Mouse (Mus musculus): Measurements from ENCODE around the gene Tubb4b. TPM values are rescaled to one million over a fixed set of nuclear protein-coding genes. Genes with fewer than 3 reads are reported as not detected.

Tubb4b gene
- polyA plus RNA-seq, 1 experiment from 2014 or later: 931 TPM

GRCm38 (mm10) chr2:25180973-25181890 lies 43.3 kb downstream of the Tubb4b start:
- Histone ChIP-seq H3K27ac (peak overlapping the region; percentile 89), H3K4me2 (peak overlapping the region; percentile 99), H3K9me3 (replicated peaks) (no peaks in the 10 kb centered on the region), H3K36me3 (no peaks in the 10 kb centered on the region), H3K27me3 (replicated peaks) (peaks cover 97% of the 10 kb centered on the region), H3K4me3 (peak overlapping the region; percentile 70), H3K9ac (peak overlapping the region; percentile 80), H3K4me1 (peaks cover 76% of the 10 kb centered on the region)
- ATAC-seq: peak; percentile 79
- under 1% methylated on average over 96 of the region's 100 CpGs for WGBS (ENCODE audit: insufficient replicate concordance)

- peak; percentile 85 for ATAC-seq
- peak within 1 kb of the TSS; percentile 89 for H3K27ac ChIP-seq
- under 1% methylated on average over 35 of the region's 35 CpGs for WGBS (ENCODE audit: insufficient replicate concordance)
- H3K36me3 ChIP-seq: no peaks in the 10 kb centered on the region
- peaks cover 90% of the 10 kb centered on the region for H3K27me3 ChIP-seq (replicated peaks)
- peak within 1 kb of the TSS; percentile 70 for H3K4me3 ChIP-seq
- peak within 1 kb of the TSS; percentile 80 for H3K9ac ChIP-seq
- no peaks in the 10 kb centered on the region for H3K9me3 ChIP-seq (replicated peaks)
- H3K4me1 ChIP-seq: peaks cover 76% of the 10 kb centered on the region
- peak within 1 kb of the TSS; percentile 99 for H3K4me2 ChIP-seq
Observed at GRCm38 (mm10) chr2:25180478-25180903, 44.0 kb downstream of the Tubb4b start, which contains the start of gene Nrarp. Nrarp (plus strand) TSS chr2:25180758.

GRCm38 (mm10) chr2:25179566-25180217 lies 44.8 kb downstream of the Tubb4b start:
- H3K4me1 ChIP-seq: peaks cover 78% of the 10 kb centered on the region
- peak overlapping the region; percentile 70 for H3K4me3 ChIP-seq
- no peaks in the 10 kb centered on the region for H3K36me3 ChIP-seq
- no peak overlapping the region for H3K9ac ChIP-seq
- no peak for ATAC-seq
- H3K27me3 ChIP-seq (replicated peaks): peaks cover 82% of the 10 kb centered on the region
- H3K9me3 ChIP-seq (replicated peaks): no peaks in the 10 kb centered on the region
- peak overlapping the region; percentile 99 for H3K4me2 ChIP-seq
- WGBS (ENCODE audit: insufficient replicate concordance): 59% methylated on average over 15 of the region's 15 CpGs
- no peak overlapping the region for H3K27ac ChIP-seq

- Histone ChIP-seq H3K4me2 (peak overlapping the region; percentile 12; the same call in 1 of the 2 replicates), H3K4me1 (peaks cover 91% of the 10 kb centered on the region), H3K9ac (peak overlapping the region; percentile 20; the same call in 1 of the 2 replicates), H3K36me3 (no peaks in the 10 kb centered on the region), H3K27me3 (replicated peaks) (peaks cover 69% of the 10 kb centered on the region), H3K9me3 (replicated peaks) (no peaks in the 10 kb centered on the region), H3K4me3 (no peak overlapping the region), H3K27ac (no peak overlapping the region)
- no peak for ATAC-seq
- WGBS (ENCODE audit: insufficient replicate concordance): 25% methylated on average over 10 of the region's 10 CpGs
Observed at GRCm38 (mm10) chr2:25178285-25178972, 46.1 kb downstream of the Tubb4b start.

- H3K27me3 ChIP-seq (replicated peaks): peaks cover 62% of the 10 kb centered on the region
- H3K4me3 ChIP-seq: no peak overlapping the region
- peaks cover 94% of the 10 kb centered on the region for H3K4me1 ChIP-seq
- no peak overlapping the region for H3K27ac ChIP-seq
- H3K36me3 ChIP-seq: no peaks in the 10 kb centered on the region
- no peaks in the 10 kb centered on the region for H3K9me3 ChIP-seq (replicated peaks)
- H3K9ac ChIP-seq: no peak overlapping the region
- H3K4me2 ChIP-seq: no peak overlapping the region
- ATAC-seq: no peak
- 29% methylated on average over 6 of the region's 6 CpGs for WGBS (ENCODE audit: insufficient replicate concordance)
Observed at GRCm38 (mm10) chr2:25177685-25178084, 46.8 kb downstream of the Tubb4b start.

GRCm38 (mm10) chr2:25177076-25177475 lies 47.4 kb downstream of the Tubb4b start:
- Histone ChIP-seq H3K4me2 (no peak overlapping the region), H3K27ac (no peak overlapping the region), H3K36me3 (no peaks in the 10 kb centered on the region), H3K9ac (no peak overlapping the region), H3K9me3 (replicated peaks) (no peaks in the 10 kb centered on the region), H3K27me3 (replicated peaks) (peaks cover 57% of the 10 kb centered on the region), H3K4me1 (peaks cover 94% of the 10 kb centered on the region), H3K4me3 (no peak overlapping the region)
- ATAC-seq: no peak
- 44% methylated on average over 4 of the region's 4 CpGs for WGBS (ENCODE audit: insufficient replicate concordance)

GRCm38 (mm10) chr2:25176573-25176972 lies 47.9 kb downstream of the Tubb4b start:
- no peak overlapping the region for H3K27ac ChIP-seq
- 52% methylated on average over 6 of the region's 6 CpGs for WGBS (ENCODE audit: insufficient replicate concordance)

GRCm38 (mm10) chr2:25175690-25176078 lies 48.8 kb downstream of the Tubb4b start:
- Histone ChIP-seq H3K4me2 (peak overlapping the region; percentile 11), H3K27ac (peak overlapping the region; percentile 45), H3K9ac (no peak overlapping the region), H3K4me1 (peaks cover 88% of the 10 kb centered on the region), H3K9me3 (replicated peaks) (no peaks in the 10 kb centered on the region), H3K27me3 (replicated peaks) (peaks cover 43% of the 10 kb centered on the region), H3K36me3 (no peaks in the 10 kb centered on the region), H3K4me3 (no peak overlapping the region)
- WGBS (ENCODE audit: insufficient replicate concordance): 78% methylated on average over 4 of the region's 4 CpGs
- ATAC-seq: no peak

More at GRCm38 (mm10) chr2:25176573-25176972, 47.9 kb downstream of the Tubb4b start:
- Histone ChIP-seq H3K9ac (no peak overlapping the region), H3K27me3 (replicated peaks) (peaks cover 52% of the 10 kb centered on the region), H3K36me3 (no peaks in the 10 kb centered on the region), H3K4me1 (peaks cover 93% of the 10 kb centered on the region), H3K4me2 (no peak overlapping the region), H3K9me3 (replicated peaks) (no peaks in the 10 kb centered on the region), H3K4me3 (no peak overlapping the region)
- no peak for ATAC-seq

GRCm38 (mm10) chr2:25174866-25175689 lies 49.4 kb downstream of the Tubb4b start:
- WGBS (ENCODE audit: insufficient replicate concordance): 37% methylated on average over 7 of the region's 7 CpGs
- Histone ChIP-seq H3K4me1 (peaks cover 88% of the 10 kb centered on the region), H3K9me3 (replicated peaks) (no peaks in the 10 kb centered on the region), H3K27ac (peak overlapping the region; percentile 45), H3K4me3 (no peak overlapping the region), H3K9ac (peak overlapping the region; percentile 1; the same call in 1 of the 2 replicates), H3K27me3 (replicated peaks) (peaks cover 37% of the 10 kb centered on the region), H3K4me2 (peak overlapping the region; percentile 11), H3K36me3 (no peaks in the 10 kb centered on the region)
- ATAC-seq: peak; percentile 53

- H3K27ac ChIP-seq: no peak overlapping the region
- 91% methylated on average over 4 of the region's 4 CpGs for WGBS (ENCODE audit: insufficient replicate concordance)
- peaks cover 90% of the 10 kb centered on the region for H3K4me1 ChIP-seq
- no peaks in the 10 kb centered on the region for H3K9me3 ChIP-seq (replicated peaks)
- no peak overlapping the region for H3K4me3 ChIP-seq
- no peak overlapping the region for H3K9ac ChIP-seq
- H3K36me3 ChIP-seq: no peaks in the 10 kb centered on the region
- no peak for ATAC-seq
- H3K4me2 ChIP-seq: no peak overlapping the region
- peaks cover 26% of the 10 kb centered on the region for H3K27me3 ChIP-seq (replicated peaks)
Observed at GRCm38 (mm10) chr2:25173821-25174220, 50.7 kb downstream of the Tubb4b start.

GRCm38 (mm10) chr2:25172629-25173028 lies 51.9 kb downstream of the Tubb4b start:
- ATAC-seq: 0 out of 2 replicates have a peak, but pooled peaks have one; percentile 11
- no peaks in the 10 kb centered on the region for H3K36me3 ChIP-seq
- H3K4me3 ChIP-seq: no peak overlapping the region
- peaks cover 14% of the 10 kb centered on the region for H3K27me3 ChIP-seq (replicated peaks)
- WGBS (ENCODE audit: insufficient replicate concordance): 35% methylated on average over 8 of the region's 8 CpGs
- no peak overlapping the region; the same call in 1 of the 2 replicates for H3K4me2 ChIP-seq
- no peaks in the 10 kb centered on the region for H3K9me3 ChIP-seq (replicated peaks)
- no peak overlapping the region for H3K27ac ChIP-seq
- peaks cover 90% of the 10 kb centered on the region for H3K4me1 ChIP-seq
- H3K9ac ChIP-seq: no peak overlapping the region
